Comparison of ENCODE assay signal across 22 mouse cellular contexts in the genomic region with DNA sequence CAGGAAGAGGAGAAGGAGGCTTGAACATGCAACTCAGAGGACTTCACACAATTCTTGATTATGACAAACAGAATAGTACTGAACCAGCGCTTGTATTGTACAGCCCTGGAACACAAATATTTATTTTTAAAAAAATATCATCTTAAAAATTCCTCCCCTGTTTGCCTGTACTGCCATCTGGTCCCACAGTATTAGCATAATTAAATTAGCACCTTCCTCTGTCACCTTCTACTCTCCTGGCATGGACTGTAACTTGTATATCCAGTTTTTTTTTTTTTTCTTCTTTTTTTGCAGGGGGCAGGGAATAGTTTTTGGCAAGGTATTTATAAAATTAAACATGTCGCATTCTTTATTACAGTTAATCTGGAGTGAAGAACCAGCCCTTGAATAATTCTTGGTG.
DNase-seq lines count a peak whose midpoint lies in the region; ATAC-seq and TF ChIP-seq lines count a peak whose summit lies in the region.
"Had no signal": no experiment of that assay in that cellular context is flagged by ENCODE, and none has a peak within 500 bp of the region (broad histone marks: within the 10 kb centered on the region; RNA-seq: fewer than 3 reads in every experiment).

No protein-coding gene starts in this region.

- 75% methylated on average over 2 of the region's 2 CpGs for WGBS in forebrain, embryonic 13.5 days
- WGBS in forebrain, postnatal 0 days: 63% methylated on average over 2 of the region's 2 CpGs
- WGBS in forebrain, embryonic 15.5 days: 69% methylated on average over 2 of the region's 2 CpGs
- WGBS in forebrain, embryonic 12.5 days: 95% methylated on average over 2 of the region's 2 CpGs

- DNase-seq in forebrain, postnatal 0 days: no peak
- DNase-seq in brain, adult 2 months (ENCODE audit: low read depth, low spot score): peak; percentile 10
- DNase-seq in lung, postnatal 10 days: no peak
- DNase-seq: adrenal gland, adult 8-10 months; adrenal gland, postnatal 14 days; adrenal gland, postnatal 36 days; B cell, adult 2 months; cerebellum, adult 11-12 months; cerebellum, adult 2 months; cerebellum, adult 9-10 months; cerebellum, postnatal 10 days; cerebellum, postnatal 25 days had no signal

- H3K4me1 ChIP-seq in forebrain, embryonic 13.5 days: peaks cover 9% of the 10 kb centered on the region; the same call in 1 of the 2 replicates
- H3K4me1 ChIP-seq in forebrain, postnatal 0 days (ENCODE audit: insufficient read depth): no peaks in the 10 kb centered on the region
- H3K4me1 ChIP-seq in forebrain, embryonic 15.5 days: 0 out of 2 replicates have a peak, but pooled peaks cover 10% of the 10 kb centered on the region
- no peaks in the 10 kb centered on the region for H3K4me1 ChIP-seq in forebrain, embryonic 12.5 days
- H3K4me1 ChIP-seq: embryonic facial prominence, embryonic 10.5 days; embryonic facial prominence, embryonic 12.5 days had no signal

- no peak for TF ChIP-seq CTCF in forebrain, postnatal 0 days (IDR thresholded peaks at IDR 0.05; ENCODE audit: low read depth)

- H3K36me3 ChIP-seq in forebrain, embryonic 13.5 days (ENCODE audit: poor library complexity, severe bottlenecking): no peaks in the 10 kb centered on the region
- H3K36me3 ChIP-seq in forebrain, postnatal 0 days (ENCODE audit: insufficient read depth): no peaks in the 10 kb centered on the region
- no peaks in the 10 kb centered on the region for H3K36me3 ChIP-seq in forebrain, embryonic 15.5 days
- H3K36me3 ChIP-seq in forebrain, embryonic 12.5 days (replicated peaks): no peaks in the 10 kb centered on the region
- H3K36me3 ChIP-seq: embryonic facial prominence, embryonic 10.5 days; embryonic facial prominence, embryonic 12.5 days; G1E had no signal

- no peak overlapping the region for H3K4me2 ChIP-seq in forebrain, embryonic 13.5 days
- no peak overlapping the region for H3K4me2 ChIP-seq in forebrain, postnatal 0 days (ENCODE audit: low read depth)
- no peak overlapping the region for H3K4me2 ChIP-seq in forebrain, embryonic 15.5 days (replicated peaks)
- no peak overlapping the region for H3K4me2 ChIP-seq in forebrain, embryonic 12.5 days
- H3K4me2 ChIP-seq: embryonic facial prominence, embryonic 12.5 days had no signal

- no peak overlapping the region for H3K4me3 ChIP-seq in forebrain, embryonic 13.5 days
- no peak overlapping the region for H3K4me3 ChIP-seq in forebrain, postnatal 0 days (ENCODE audit: low read depth, low read length)
- H3K4me3 ChIP-seq in forebrain, embryonic 15.5 days: no peak overlapping the region
- H3K4me3 ChIP-seq in forebrain, embryonic 12.5 days (replicated peaks): no peak overlapping the region
- H3K4me3 ChIP-seq: embryonic facial prominence, embryonic 10.5 days; embryonic facial prominence, embryonic 12.5 days had no signal

- H3K27me3 ChIP-seq in forebrain, embryonic 13.5 days: no peaks in the 10 kb centered on the region
- H3K27me3 ChIP-seq in forebrain, postnatal 0 days (ENCODE audit: insufficient read depth, low read length): no peaks in the 10 kb centered on the region
- no peaks in the 10 kb centered on the region for H3K27me3 ChIP-seq in forebrain, embryonic 15.5 days
- H3K27me3 ChIP-seq in forebrain, embryonic 12.5 days: no peaks in the 10 kb centered on the region
- H3K27me3 ChIP-seq: CH12.LX; embryonic facial prominence, embryonic 12.5 days; Patski had no signal

- H3K27ac ChIP-seq in forebrain, embryonic 13.5 days: no peak overlapping the region
- no peak overlapping the region for H3K27ac ChIP-seq in forebrain, postnatal 0 days (ENCODE audit: low read depth, low read length)
- no peak overlapping the region for H3K27ac ChIP-seq in forebrain, embryonic 15.5 days (replicated peaks)
- H3K27ac ChIP-seq in forebrain, embryonic 12.5 days: no peak overlapping the region
- H3K27ac ChIP-seq: embryonic facial prominence, embryonic 10.5 days; embryonic facial prominence, embryonic 12.5 days had no signal

- ATAC-seq in forebrain, embryonic 13.5 days: peak; percentile 67; the same call in 1 of the 2 replicates
- ATAC-seq in forebrain, postnatal 0 days: no peak
- ATAC-seq in forebrain, embryonic 15.5 days (replicated peaks): 0 out of 2 replicates have a peak, but pooled peaks have one; percentile 41
- no peak for ATAC-seq in forebrain, embryonic 12.5 days (ENCODE audit: low FRiP score)
- ATAC-seq: activated CD4-positive, CD25-positive, alpha-beta regulatory T cell, adult 4 months; CD4-positive, CD25-positive, alpha-beta regulatory T cell, adult 4 months; Patski had no signal

- H3K9ac ChIP-seq in forebrain, embryonic 13.5 days: no peak overlapping the region
- H3K9ac ChIP-seq in forebrain, postnatal 0 days: no peak overlapping the region
- H3K9ac ChIP-seq in forebrain, embryonic 15.5 days (replicated peaks): no peak overlapping the region
- H3K9ac ChIP-seq in forebrain, embryonic 12.5 days: no peak overlapping the region
- H3K9ac ChIP-seq: embryonic facial prominence, embryonic 12.5 days had no signal

- no peaks in the 10 kb centered on the region for H3K9me3 ChIP-seq in forebrain, embryonic 13.5 days (replicated peaks)
- no peaks in the 10 kb centered on the region for H3K9me3 ChIP-seq in forebrain, postnatal 0 days (ENCODE audit: low read length)
- no peaks in the 10 kb centered on the region for H3K9me3 ChIP-seq in forebrain, embryonic 15.5 days
- H3K9me3 ChIP-seq in forebrain, embryonic 12.5 days: no peaks in the 10 kb centered on the region
- H3K9me3 ChIP-seq: embryonic facial prominence, embryonic 10.5 days; embryonic facial prominence, embryonic 12.5 days had no signal

Comparison
In these comparisons a context has a peak if more than half of its experiments do, and no peak if none do; other contexts are left out.
1. ATAC-seq: peak in forebrain, embryonic 13.5 days (single experiment) and forebrain, embryonic 15.5 days (single experiment); none in forebrain, postnatal 0 days (single experiment) and forebrain, embryonic 12.5 days (single experiment).